Mouse (Mus musculus): ENCODE data around the gene Aak1. TPM values are rescaled to one million over a fixed set of nuclear protein-coding genes. Genes with fewer than 3 reads are reported as not detected.

Aak1 gene
- polyA plus RNA-seq, 1 experiment from 2014 or later: 51.8 TPM

- ATAC-seq (replicated peaks): no peak
- peaks cover 9% of the 10 kb centered on the region; the same call in 1 of the 2 replicates for H3K36me3 ChIP-seq (replicated peaks)
- no peak overlapping the region for H3K4me3 ChIP-seq
- no peak overlapping the region for H3K27ac ChIP-seq
- H3K9me3 ChIP-seq: no peaks in the 10 kb centered on the region
- no peak overlapping the region for H3K4me2 ChIP-seq
- H3K4me1 ChIP-seq: no peaks in the 10 kb centered on the region
- 88% methylated on average over 8 of the region's 8 CpGs for whole genome bisulfite sequencing
- H3K9ac ChIP-seq: no peak overlapping the region
- no peaks in the 10 kb centered on the region for H3K27me3 ChIP-seq (replicated peaks)
Observed at GRCm38 (mm10) chr6:86985314-86986106, 136.2 kb downstream of the Aak1 start.

- Histone ChIP-seq H3K9ac (no peak overlapping the region), H3K4me3 (no peak overlapping the region), H3K27ac (no peak overlapping the region), H3K9me3 (no peaks in the 10 kb centered on the region), H3K36me3 (replicated peaks) (0 out of 2 replicates have a peak, but pooled peaks cover 9% of the 10 kb centered on the region), H3K27me3 (replicated peaks) (no peaks in the 10 kb centered on the region), H3K4me1 (no peaks in the 10 kb centered on the region), H3K4me2 (no peak overlapping the region)
- WGBS: 91% methylated on average over 6 of the region's 6 CpGs
- no peak for ATAC-seq (replicated peaks)
Observed at GRCm38 (mm10) chr6:86989576-86989975, 140.3 kb downstream of the Aak1 start.

GRCm38 (mm10) chr6:86991041-86991440 lies 141.7 kb downstream of the Aak1 start:
- H3K9me3 ChIP-seq: no peaks in the 10 kb centered on the region
- H3K27me3 ChIP-seq (replicated peaks): no peaks in the 10 kb centered on the region
- WGBS: 90% methylated on average over 3 of the region's 3 CpGs
- ATAC-seq (replicated peaks): no peak
- H3K36me3 ChIP-seq (replicated peaks): 0 out of 2 replicates have a peak, but pooled peaks cover 9% of the 10 kb centered on the region
- no peak overlapping the region for H3K4me3 ChIP-seq
- H3K9ac ChIP-seq: no peak overlapping the region
- no peak overlapping the region for H3K4me2 ChIP-seq
- H3K4me1 ChIP-seq: no peaks in the 10 kb centered on the region
- no peak overlapping the region for H3K27ac ChIP-seq

- Histone ChIP-seq H3K4me1 (no peaks in the 10 kb centered on the region), H3K27me3 (replicated peaks) (no peaks in the 10 kb centered on the region), H3K9me3 (no peaks in the 10 kb centered on the region), H3K4me2 (no peak overlapping the region), H3K36me3 (replicated peaks) (0 out of 2 replicates have a peak, but pooled peaks cover 4% of the 10 kb centered on the region), H3K27ac (no peak overlapping the region), H3K4me3 (no peak overlapping the region), H3K9ac (no peak overlapping the region)
- ATAC-seq (replicated peaks): no peak
- WGBS: 94% methylated on average over 8 of the region's 8 CpGs
Observed at GRCm38 (mm10) chr6:86992349-86992748, 143.0 kb downstream of the Aak1 start.

- H3K4me3 ChIP-seq: no peak overlapping the region
- WGBS: 93% methylated on average over 4 of the region's 4 CpGs
- H3K9me3 ChIP-seq: no peaks in the 10 kb centered on the region
- H3K27me3 ChIP-seq (replicated peaks): no peaks in the 10 kb centered on the region
- ATAC-seq (replicated peaks): no peak
- no peaks in the 10 kb centered on the region for H3K4me1 ChIP-seq
- H3K4me2 ChIP-seq: no peak overlapping the region
- H3K9ac ChIP-seq: no peak overlapping the region
- 0 out of 2 replicates have a peak, but pooled peaks cover 8% of the 10 kb centered on the region for H3K36me3 ChIP-seq (replicated peaks)
- no peak overlapping the region for H3K27ac ChIP-seq
Observed at GRCm38 (mm10) chr6:86994254-86994653, 144.9 kb downstream of the Aak1 start.

GRCm38 (mm10) chr6:86996629-86997307 lies 147.5 kb downstream of the Aak1 start:
- Histone ChIP-seq H3K4me1 (no peaks in the 10 kb centered on the region), H3K27ac (no peak overlapping the region), H3K4me3 (no peak overlapping the region), H3K27me3 (replicated peaks) (no peaks in the 10 kb centered on the region), H3K9ac (no peak overlapping the region), H3K4me2 (no peak overlapping the region), H3K36me3 (replicated peaks) (0 out of 2 replicates have a peak, but pooled peaks cover 8% of the 10 kb centered on the region), H3K9me3 (no peaks in the 10 kb centered on the region)
- no peak for ATAC-seq (replicated peaks)
- WGBS: 85% methylated on average over 5 of the region's 5 CpGs

GRCm38 (mm10) chr6:86997360-86997759 lies 148.0 kb downstream of the Aak1 start:
- no peak for ATAC-seq (replicated peaks)
- 96% methylated on average over 6 of the region's 6 CpGs for WGBS
- no peaks in the 10 kb centered on the region for H3K9me3 ChIP-seq
- no peaks in the 10 kb centered on the region for H3K4me1 ChIP-seq
- H3K27ac ChIP-seq: no peak overlapping the region
- H3K9ac ChIP-seq: no peak overlapping the region
- H3K27me3 ChIP-seq (replicated peaks): no peaks in the 10 kb centered on the region
- 0 out of 2 replicates have a peak, but pooled peaks cover 8% of the 10 kb centered on the region for H3K36me3 ChIP-seq (replicated peaks)
- H3K4me2 ChIP-seq: no peak overlapping the region
- no peak overlapping the region for H3K4me3 ChIP-seq

GRCm38 (mm10) chr6:87001995-87002394 lies 152.7 kb downstream of the Aak1 start:
- Histone ChIP-seq H3K4me2 (no peak overlapping the region), H3K9me3 (no peaks in the 10 kb centered on the region), H3K27ac (no peak overlapping the region), H3K36me3 (replicated peaks) (0 out of 2 replicates have a peak, but pooled peaks cover 8% of the 10 kb centered on the region), H3K4me1 (no peaks in the 10 kb centered on the region), H3K9ac (no peak overlapping the region), H3K4me3 (no peak overlapping the region), H3K27me3 (replicated peaks) (no peaks in the 10 kb centered on the region)
- 94% methylated on average over 6 of the region's 6 CpGs for WGBS
- ATAC-seq (replicated peaks): no peak

GRCm38 (mm10) chr6:87002521-87003055 lies 153.3 kb downstream of the Aak1 start:
- Histone ChIP-seq H3K4me2 (no peak overlapping the region), H3K9ac (no peak overlapping the region), H3K27me3 (replicated peaks) (no peaks in the 10 kb centered on the region), H3K27ac (no peak overlapping the region), H3K36me3 (replicated peaks) (0 out of 2 replicates have a peak, but pooled peaks cover 3% of the 10 kb centered on the region), H3K4me3 (no peak overlapping the region), H3K4me1 (no peaks in the 10 kb centered on the region), H3K9me3 (no peaks in the 10 kb centered on the region)
- WGBS: 55% methylated on average over 8 of the region's 8 CpGs
- no peak for ATAC-seq (replicated peaks)

- 60% methylated on average over 2 of the region's 2 CpGs for WGBS
- Histone ChIP-seq H3K4me3 (no peak overlapping the region), H3K27ac (no peak overlapping the region), H3K27me3 (replicated peaks) (no peaks in the 10 kb centered on the region), H3K36me3 (replicated peaks) (no peaks in the 10 kb centered on the region), H3K4me1 (peaks cover 1% of the 10 kb centered on the region; the same call in 1 of the 2 replicates), H3K9me3 (no peaks in the 10 kb centered on the region), H3K4me2 (no peak overlapping the region), H3K9ac (no peak overlapping the region)
- ATAC-seq (replicated peaks): no peak
Observed at GRCm38 (mm10) chr6:87004099-87004498, 154.8 kb downstream of the Aak1 start.

GRCm38 (mm10) chr6:87005577-87005976 lies 156.3 kb downstream of the Aak1 start:
- Histone ChIP-seq H3K4me3 (no peak overlapping the region), H3K27me3 (replicated peaks) (no peaks in the 10 kb centered on the region), H3K36me3 (replicated peaks) (no peaks in the 10 kb centered on the region), H3K27ac (no peak overlapping the region), H3K9ac (no peak overlapping the region), H3K4me2 (no peak overlapping the region), H3K9me3 (no peaks in the 10 kb centered on the region), H3K4me1 (peaks cover 10% of the 10 kb centered on the region)
- no peak for ATAC-seq (replicated peaks)

GRCm38 (mm10) chr6:87008887-87009286 lies 159.6 kb downstream of the Aak1 start, which contains the start of gene Nfu1:
Gene Nfu1 (plus strand): TSS chr6:87009236.
- Histone ChIP-seq H3K27me3 (replicated peaks) (no peaks in the 10 kb centered on the region), H3K36me3 (replicated peaks) (peaks cover 4% of the 10 kb centered on the region; the same call in 1 of the 2 replicates), H3K4me3 (peak within 1 kb of the TSS; percentile 64), H3K9me3 (no peaks in the 10 kb centered on the region), H3K4me2 (peak within 1 kb of the TSS; percentile 56), H3K27ac (peak within 1 kb of the TSS; percentile 83), H3K9ac (peak within 1 kb of the TSS; percentile 90), H3K4me1 (peaks cover 14% of the 10 kb centered on the region)
- 76% methylated on average over 6 of the region's 6 CpGs for WGBS
- no peak for ATAC-seq (replicated peaks)

All from midbrain, embryonic 15.5 days (tissue).